Mouse (Mus musculus): ENCODE measurements around the gene Atp8b5. TPM values are rescaled to one million over a fixed set of nuclear protein-coding genes. Genes with fewer than 3 reads are reported as not detected.
A peak's percentile ranks its signal among the peaks of the same experiment; 100 is the strongest.

Gene Atp8b5
- polyA plus RNA-seq, 1 experiment from 2014 or later, result 0.14 TPM

DNA sequence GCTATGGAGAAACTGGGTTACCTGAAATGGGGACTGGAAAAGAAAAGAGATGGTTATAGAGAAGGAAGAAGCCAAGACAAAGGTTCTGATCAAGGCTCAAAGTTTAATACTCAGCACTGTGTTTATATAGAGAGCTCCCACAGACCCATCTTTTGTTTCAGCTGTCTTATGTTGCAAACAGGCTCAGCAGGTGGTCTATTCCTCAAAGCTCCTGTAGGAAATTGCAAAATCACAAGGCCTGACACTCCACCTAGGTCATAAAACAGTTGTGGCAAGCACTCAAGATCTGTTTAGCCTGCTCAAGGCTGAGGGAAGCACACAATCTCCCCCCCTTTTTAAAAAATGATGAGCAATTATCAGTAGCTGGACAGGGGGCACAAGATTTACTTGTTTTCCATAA lies 69.2 kb downstream of the Atp8b5 start:
- Histone ChIP-seq H3K4me1 (ENCODE audit: insufficient read depth, low read depth, low read length) (no peaks in the 10 kb centered on the region), H3K9ac (replicated peaks; ENCODE audit: low read depth) (no peak overlapping the region), H3K27me3 (replicated peaks; ENCODE audit: insufficient read depth, low read length) (no peaks in the 10 kb centered on the region), H3K9me3 (ENCODE audit: low read length) (peaks cover 3% of the 10 kb centered on the region; the same call in 1 of the 2 replicates), H3K27ac (ENCODE audit: low read length) (no peak overlapping the region), H3K36me3 (ENCODE audit: insufficient read depth, low read length) (no peaks in the 10 kb centered on the region), H3K4me3 (ENCODE audit: low read depth, low read length) (no peak overlapping the region), H3K4me2 (replicated peaks; ENCODE audit: low read depth, low read length) (no peak overlapping the region)
- ATAC-seq (no peak), DNase-seq (ENCODE audit: low spot score) (no peak)
- TF ChIP-seq CTCF (IDR thresholded peaks at IDR 0.05) (no peak), EP300 (IDR thresholded peaks at IDR 0.05) (no peak)

DNA sequence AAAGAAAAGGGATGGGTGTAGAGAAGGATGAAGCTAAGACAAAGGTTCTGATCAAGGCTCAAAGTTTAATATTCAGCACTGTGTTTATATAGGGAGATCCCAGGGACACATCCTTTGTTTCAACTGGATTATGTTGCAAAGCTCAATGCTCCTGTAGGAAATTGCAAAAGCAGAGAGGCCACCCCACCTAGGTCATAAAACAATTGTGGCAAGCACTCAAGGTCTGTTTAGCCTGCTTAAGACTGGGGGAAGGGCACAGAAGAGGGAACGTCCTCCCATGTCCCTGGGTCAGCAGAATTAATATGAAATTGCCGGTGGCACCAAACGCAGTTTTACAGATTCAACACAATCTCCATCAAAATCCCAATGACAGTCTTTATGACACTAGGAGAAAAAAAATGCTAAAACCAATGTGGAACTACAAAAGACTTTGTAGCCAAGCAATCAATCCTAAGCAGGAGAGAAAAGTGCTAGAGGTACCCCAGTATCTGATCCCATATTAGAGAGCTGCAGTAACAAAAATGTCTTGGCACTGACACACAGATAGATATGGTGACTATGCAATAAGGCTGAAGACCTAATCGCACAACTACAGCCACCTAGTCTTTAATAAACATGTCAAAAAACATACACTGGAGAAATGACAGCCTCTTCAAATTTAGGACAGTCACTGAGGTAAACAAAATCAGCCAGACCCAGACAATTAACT lies 73.3 kb downstream of the Atp8b5 start:
- DNase-seq (ENCODE audit: low spot score) (peak; percentile 11), ATAC-seq (no peak)
- no peaks in the 10 kb centered on the region for H3K36me3 ChIP-seq (ENCODE audit: insufficient read depth, low read length)
- 62% methylated on average over 4 of the region's 4 CpGs for WGBS
- H3K9me3 ChIP-seq (ENCODE audit: low read length), result peaks cover 3% of the 10 kb centered on the region; the same call in 1 of the 2 replicates
- no peak overlapping the region for H3K4me3 ChIP-seq (ENCODE audit: low read depth, low read length)
- H3K27ac ChIP-seq (ENCODE audit: low read length), result no peak overlapping the region
- TF ChIP-seq CTCF (IDR thresholded peaks at IDR 0.05) (no peak), EP300 (IDR thresholded peaks at IDR 0.05) (no peak)
- H3K27me3 ChIP-seq (replicated peaks; ENCODE audit: insufficient read depth, low read length), result no peaks in the 10 kb centered on the region
- no peaks in the 10 kb centered on the region for H3K4me1 ChIP-seq (ENCODE audit: insufficient read depth, low read depth, low read length)
- H3K4me2 ChIP-seq (replicated peaks; ENCODE audit: low read depth, low read length), result no peak overlapping the region
- no peak overlapping the region for H3K9ac ChIP-seq (replicated peaks; ENCODE audit: low read depth)

DNA sequence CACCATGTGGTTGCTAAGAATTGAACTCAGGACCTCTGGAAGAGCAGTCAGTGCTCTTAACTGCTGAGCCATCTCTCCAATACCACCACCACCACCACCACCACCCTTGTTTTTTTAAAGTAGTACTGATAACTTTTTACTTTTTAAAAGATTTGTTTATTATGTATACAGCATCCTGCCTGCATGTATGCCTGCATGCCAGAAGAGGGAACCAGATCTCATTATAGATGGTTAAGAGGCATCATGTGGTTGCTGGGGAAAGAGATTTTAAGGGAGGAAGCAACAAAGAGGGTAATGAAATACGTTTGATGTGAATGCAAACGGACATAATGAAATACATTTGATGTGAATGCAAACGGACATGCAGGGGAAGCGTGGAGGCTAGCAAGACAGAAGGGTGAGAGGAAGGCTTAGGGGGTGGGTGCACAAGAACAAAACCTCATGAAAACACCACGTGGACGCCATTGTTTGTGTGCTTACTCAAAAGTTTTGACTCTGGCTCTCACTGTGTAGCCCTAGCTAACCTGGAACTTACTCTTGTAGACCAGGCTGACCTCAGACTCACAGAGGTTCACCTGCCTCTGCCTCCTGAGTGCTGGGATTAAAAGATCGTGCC lies 74.4 kb downstream of the Atp8b5 start:
- Histone ChIP-seq H3K36me3 (ENCODE audit: insufficient read depth, low read length) (no peaks in the 10 kb centered on the region), H3K4me3 (ENCODE audit: low read depth, low read length) (no peak overlapping the region), H3K27ac (ENCODE audit: low read length) (no peak overlapping the region), H3K9me3 (ENCODE audit: low read length) (peaks cover 3% of the 10 kb centered on the region; the same call in 1 of the 2 replicates), H3K4me2 (replicated peaks; ENCODE audit: low read depth, low read length) (no peak overlapping the region), H3K27me3 (replicated peaks; ENCODE audit: insufficient read depth, low read length) (no peaks in the 10 kb centered on the region), H3K9ac (replicated peaks; ENCODE audit: low read depth) (no peak overlapping the region), H3K4me1 (ENCODE audit: insufficient read depth, low read depth, low read length) (no peaks in the 10 kb centered on the region)
- DNase-seq (ENCODE audit: low spot score), result no peak
- ATAC-seq, result no peak
- 80% methylated on average over 7 of the region's 7 CpGs for WGBS
- TF ChIP-seq CTCF (IDR thresholded peaks at IDR 0.05), result peak; percentile 31; the same call in 1 of the 2 replicates
- no peak for TF ChIP-seq EP300 (IDR thresholded peaks at IDR 0.05)

DNA sequence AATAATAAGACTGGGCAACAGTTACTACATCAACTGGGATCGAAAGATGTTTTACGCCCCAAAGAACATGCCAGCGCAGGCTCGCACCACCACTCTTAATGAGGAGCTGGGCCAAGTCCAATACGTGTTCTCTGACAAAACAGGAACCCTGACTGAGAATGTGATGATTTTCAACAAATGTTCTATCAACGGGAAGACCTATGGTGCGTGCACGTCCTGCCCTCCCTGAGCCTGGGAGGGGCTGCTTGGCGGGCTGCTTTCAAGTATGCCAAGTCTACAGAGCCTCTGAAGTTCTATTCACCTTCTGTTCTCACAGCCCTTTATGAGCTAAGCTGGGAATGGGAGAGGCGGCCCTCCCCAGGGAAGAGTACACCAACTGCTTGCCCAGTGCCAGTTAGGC lies 75.5 kb downstream of the Atp8b5 start:
- H3K9ac ChIP-seq (replicated peaks; ENCODE audit: low read depth), result no peak overlapping the region
- no peaks in the 10 kb centered on the region for H3K36me3 ChIP-seq (ENCODE audit: insufficient read depth, low read length)
- no peaks in the 10 kb centered on the region for H3K4me1 ChIP-seq (ENCODE audit: insufficient read depth, low read depth, low read length)
- no peak overlapping the region for H3K4me3 ChIP-seq (ENCODE audit: low read depth, low read length)
- TF ChIP-seq EP300 (IDR thresholded peaks at IDR 0.05), result no peak
- no peak for TF ChIP-seq CTCF (IDR thresholded peaks at IDR 0.05)
- no peaks in the 10 kb centered on the region for H3K9me3 ChIP-seq (ENCODE audit: low read length)
- no peak overlapping the region for H3K27ac ChIP-seq (ENCODE audit: low read length)
- no peak for ATAC-seq
- no peaks in the 10 kb centered on the region for H3K27me3 ChIP-seq (replicated peaks; ENCODE audit: insufficient read depth, low read length)
- DNase-seq (ENCODE audit: low spot score), result no peak
- whole genome bisulfite sequencing, result 81% methylated on average over 10 of the region's 10 CpGs
- H3K4me2 ChIP-seq (replicated peaks; ENCODE audit: low read depth, low read length), result no peak overlapping the region

DNA sequence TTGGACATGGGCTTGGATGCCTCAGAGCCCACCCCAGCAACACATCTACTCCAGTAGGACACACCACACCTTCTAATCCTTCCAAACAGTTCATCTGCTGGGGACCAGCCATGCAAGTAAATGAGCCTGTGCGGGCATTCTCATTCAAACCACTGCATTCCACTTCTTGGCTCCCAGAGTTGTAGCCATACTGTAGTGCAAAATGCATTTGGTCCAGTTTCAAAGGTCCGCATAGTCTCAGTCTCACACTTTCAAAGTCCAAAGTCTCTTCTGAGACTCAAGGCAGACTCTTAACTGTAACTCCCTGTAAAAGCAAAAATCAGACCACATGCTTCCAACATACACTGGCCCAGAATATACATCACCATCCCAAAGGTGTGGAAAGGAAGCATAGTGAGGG lies 78.0 kb downstream of the Atp8b5 start:
- no peaks in the 10 kb centered on the region for H3K36me3 ChIP-seq (ENCODE audit: insufficient read depth, low read length)
- no peak overlapping the region for H3K27ac ChIP-seq (ENCODE audit: low read length)
- no peak for TF ChIP-seq EP300 (IDR thresholded peaks at IDR 0.05)
- no peak for TF ChIP-seq CTCF (IDR thresholded peaks at IDR 0.05)
- no peak overlapping the region for H3K4me3 ChIP-seq (ENCODE audit: low read depth, low read length)
- no peak overlapping the region for H3K9ac ChIP-seq (replicated peaks; ENCODE audit: low read depth)
- ATAC-seq (no peak), DNase-seq (ENCODE audit: low spot score) (no peak)
- H3K4me1 ChIP-seq (ENCODE audit: insufficient read depth, low read depth, low read length), result no peaks in the 10 kb centered on the region
- no peaks in the 10 kb centered on the region for H3K9me3 ChIP-seq (ENCODE audit: low read length)
- H3K4me2 ChIP-seq (replicated peaks; ENCODE audit: low read depth, low read length), result no peak overlapping the region
- WGBS, result 86% methylated on average over 2 of the region's 2 CpGs
- no peaks in the 10 kb centered on the region for H3K27me3 ChIP-seq (replicated peaks; ENCODE audit: insufficient read depth, low read length)

DNA sequence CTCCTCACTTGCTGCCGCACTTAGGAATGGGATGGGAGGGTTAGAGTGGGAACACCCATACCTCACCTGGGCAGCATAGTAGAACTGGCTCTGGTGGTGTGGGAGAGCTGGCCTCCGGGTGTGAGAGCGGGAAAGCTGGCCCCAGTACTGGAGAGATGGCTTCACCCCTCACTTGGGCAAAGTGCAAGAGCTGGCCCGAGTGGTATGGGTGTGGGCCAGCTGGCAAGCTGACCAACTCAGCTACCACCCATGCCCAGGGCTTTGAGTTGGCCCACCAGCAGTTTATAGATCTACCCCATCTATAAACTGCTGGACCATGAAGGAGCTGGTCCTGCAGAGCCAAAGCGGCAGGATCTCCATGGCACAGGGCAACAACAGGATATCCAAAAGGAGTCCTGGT lies 82.2 kb downstream of the Atp8b5 start:
- TF ChIP-seq CTCF (IDR thresholded peaks at IDR 0.05) (no peak), EP300 (IDR thresholded peaks at IDR 0.05) (no peak)
- Histone ChIP-seq H3K9ac (replicated peaks; ENCODE audit: low read depth) (no peak overlapping the region), H3K9me3 (ENCODE audit: low read length) (no peaks in the 10 kb centered on the region), H3K4me1 (ENCODE audit: insufficient read depth, low read depth, low read length) (no peaks in the 10 kb centered on the region), H3K4me2 (replicated peaks; ENCODE audit: low read depth, low read length) (no peak overlapping the region), H3K27me3 (replicated peaks; ENCODE audit: insufficient read depth, low read length) (no peaks in the 10 kb centered on the region), H3K36me3 (ENCODE audit: insufficient read depth, low read length) (no peaks in the 10 kb centered on the region), H3K27ac (ENCODE audit: low read length) (no peak overlapping the region), H3K4me3 (ENCODE audit: low read depth, low read length) (no peak overlapping the region)
- DNase-seq (ENCODE audit: low spot score) (no peak), ATAC-seq (no peak)
- WGBS, result 83% methylated on average over 5 of the region's 5 CpGs
